Mouse (Mus musculus) bone marrow macrophage, adult 2 months (primary cell): ENCODE data around the gene Sec14l4.

Experiments used
- CTCF ChIP-seq: IDR thresholded peaks from 2 replicates; pipeline ENCODE4 v1.5.1; 2012; ENCODE audit warnings: low read depth, mild to moderate bottlenecking, low read length, moderate library complexity
- POLR2A ChIP-seq: IDR thresholded peaks from 2 replicates; pipeline ENCODE4 v1.6.1; 2012; ENCODE audit warnings: mild to moderate bottlenecking, low read depth, low read length, borderline replicate concordance

- TF ChIP-seq CTCF (no peak), POLR2A (no peak)
These were observed 65.1 kb downstream of the Sec14l4 start for GRCm38 (mm10) chr11:4096054-4096984.
